Mouse (Mus musculus) common myeloid progenitor, adult 5-6 weeks (primary cell): Measurements from ENCODE around the gene Fndc7. TPM values are rescaled to one million over a fixed set of nuclear protein-coding genes. Genes with fewer than 3 reads are reported as not detected.

Source experiments
- ATAC-seq: replicated peaks from 2 replicates; pipeline ENCODE4 v1.8.0; 2016; ENCODE audit warnings: low read depth, mild to moderate bottlenecking, moderate TSS enrichment, inconsistent platforms; ENCODE audit not compliant: poor library complexity, severe bottlenecking
- total RNA-seq: library from RNA; stranded (forward); fragments of 200-1000, 187-1606 nt; gene quantifications from 2 replicates; pipeline ENCODE4 v1.2.3, GENCODE M21; 2017

Fndc7 gene
- total RNA-seq, 1 experiment from 2014 or later = 0.37 TPM

GRCm38 (mm10) chr3:108815631-108816030 lies 74.2 kb downstream of the Fndc7 start:
- ATAC-seq = no peak

GRCm38 (mm10) chr3:108810747-108811263 lies 79.0 kb downstream of the Fndc7 start:
- ATAC-seq = no peak

GRCm38 (mm10) chr3:108805622-108806021 lies 84.2 kb downstream of the Fndc7 start:
- ATAC-seq = no peak

Other genes starting within 250 kb of the Fndc7 start
- gene Clcc1, start 236.1 kb downstream of the Fndc7 start, total RNA-seq = 87.6 and 91.5 TPM in 2 replicates
- gene Gpsm2, start 167.7 kb downstream of the Fndc7 start, total RNA-seq = 25.1 and 26.1 TPM in 2 replicates
- not detected in 2 replicates for gene Aknad1, start 150.3 kb downstream of the Fndc7 start, total RNA-seq
- 32.3 and 36.5 TPM in 2 replicates for gene Stxbp3, start 49.5 kb downstream of the Fndc7 start, total RNA-seq
- gene Prpf38b, start 21.7 kb upstream of the Fndc7 start, total RNA-seq = 293 and 352 TPM in 2 replicates
- not detected in 2 replicates for gene Henmt1, start 49.9 kb upstream of the Fndc7 start, total RNA-seq
- not detected in 2 replicates for gene Gm9857, start 50.4 kb upstream of the Fndc7 start, total RNA-seq
- 18.9 and 21.0 TPM in 2 replicates for gene Fam102b, start 137.6 kb upstream of the Fndc7 start, total RNA-seq
- gene Slc25a54, start 190.5 kb upstream of the Fndc7 start, total RNA-seq = not detected in 2 replicates
- 22.3 and 29.5 TPM in 2 replicates for gene Slc25a24, start 233.1 kb upstream of the Fndc7 start, total RNA-seq